Comparison of ENCODE assay signal across 8 mouse cellular contexts in genomic region chr17:22314219-22314618, GRCm38 (mm10). TPM values are rescaled to one million over a fixed set of nuclear protein-coding genes. Genes with fewer than 3 reads are reported as not detected.
A peak's percentile ranks its signal among the peaks of the same experiment; 100 is the strongest.
DNase-seq lines count a peak whose midpoint lies in the region; ATAC-seq and TF ChIP-seq lines count a peak whose summit lies in the region.
"Not testable (repeated sequence)": the region's sequence is repeated elsewhere in the genome, so short reads cannot be mapped to it uniquely, and the experiment has no call there.

No protein-coding gene starts in this region.

- not testable (repeated sequence) for H3K36me3 ChIP-seq in forebrain, embryonic 13.5 days (ENCODE audit: poor library complexity, severe bottlenecking); heart, postnatal 0 days (replicated peaks; ENCODE audit: control insufficient read depth, insufficient read depth, low read length); kidney, embryonic 15.5 days; liver, embryonic 13.5 days; midbrain, embryonic 12.5 days

- H3K9ac ChIP-seq in forebrain, embryonic 13.5 days = peak overlapping the region; percentile 76
- peak overlapping the region; percentile 72 for H3K9ac ChIP-seq in heart, postnatal 0 days (replicated peaks; ENCODE audit: low read depth, low read length)
- H3K9ac ChIP-seq in kidney, embryonic 15.5 days = peak overlapping the region; percentile 61
- peak overlapping the region; percentile 81 for H3K9ac ChIP-seq in liver, embryonic 13.5 days
- H3K9ac ChIP-seq in midbrain, embryonic 12.5 days (replicated peaks) = peak overlapping the region; percentile 64

- TF ChIP-seq EP300 in heart, postnatal 0 days (IDR thresholded peaks at IDR 0.05; ENCODE audit: low read depth) = not testable (repeated sequence)

- H3K4me1 ChIP-seq in forebrain, embryonic 13.5 days; heart, postnatal 0 days (ENCODE audit: control insufficient read depth, insufficient read depth); kidney, embryonic 15.5 days; liver, embryonic 13.5 days (replicated peaks); midbrain, embryonic 12.5 days: not testable (repeated sequence)

- ATAC-seq in CD4-positive, CD25-positive, alpha-beta regulatory T cell, adult 4 months = peak; percentile 12
- peak; percentile 71 for ATAC-seq in forebrain, embryonic 13.5 days
- ATAC-seq in heart, postnatal 0 days (ENCODE audit: insufficient read depth, low read depth) = peak; percentile 65
- ATAC-seq in kidney, embryonic 15.5 days (replicated peaks; ENCODE audit: low FRiP score) = peak; percentile 81
- peak; percentile 61 for ATAC-seq in liver, embryonic 13.5 days (ENCODE audit: low read depth)
- peak; percentile 76 for ATAC-seq in midbrain, embryonic 12.5 days (ENCODE audit: low FRiP score, low read depth)

- peak overlapping the region; percentile 59 for H3K4me3 ChIP-seq in forebrain, embryonic 13.5 days
- H3K4me3 ChIP-seq in heart, postnatal 0 days (ENCODE audit: low read depth, low read length) = peak overlapping the region; percentile 81
- peak overlapping the region; percentile 68 for H3K4me3 ChIP-seq in kidney, embryonic 15.5 days (replicated peaks)
- peak overlapping the region; percentile 72 for H3K4me3 ChIP-seq in liver, embryonic 13.5 days (replicated peaks)
- H3K4me3 ChIP-seq in midbrain, embryonic 12.5 days = peak overlapping the region; percentile 62

- WGBS in forebrain, embryonic 13.5 days = 0% methylated on average over 3 of the region's 3 CpGs
- 0% methylated on average over 3 of the region's 3 CpGs for WGBS in heart, postnatal 0 days
- WGBS in kidney, embryonic 15.5 days = 0% methylated on average over 3 of the region's 3 CpGs
- WGBS in liver, embryonic 13.5 days (ENCODE audit: insufficient replicate concordance) = 1% methylated on average over 3 of the region's 3 CpGs
- WGBS in midbrain, embryonic 12.5 days = 0% methylated on average over 3 of the region's 3 CpGs

- H3K4me2 ChIP-seq in forebrain, embryonic 13.5 days = peak overlapping the region; percentile 58
- H3K4me2 ChIP-seq in heart, postnatal 0 days (ENCODE audit: low read depth, low read length) = peak overlapping the region; percentile 56
- peak overlapping the region; percentile 56 for H3K4me2 ChIP-seq in kidney, embryonic 15.5 days
- H3K4me2 ChIP-seq in liver, embryonic 13.5 days = peak overlapping the region; percentile 65
- H3K4me2 ChIP-seq in midbrain, embryonic 12.5 days (replicated peaks) = peak overlapping the region; percentile 52

- H3K27me3 ChIP-seq in forebrain, embryonic 13.5 days; heart, postnatal 0 days (ENCODE audit: control insufficient read depth, insufficient read depth, low read length); kidney, embryonic 15.5 days; liver, embryonic 13.5 days; midbrain, embryonic 12.5 days: not testable (repeated sequence)

- H3K9me3 ChIP-seq in forebrain, embryonic 13.5 days (replicated peaks); heart, postnatal 0 days (replicated peaks; ENCODE audit: control insufficient read depth, low read length); kidney, embryonic 15.5 days (replicated peaks); liver, embryonic 13.5 days (replicated peaks); midbrain, embryonic 12.5 days: not testable (repeated sequence)

- DNase-seq in cerebellum, postnatal 10 days = peak; percentile 19 to 27
- DNase-seq in heart, postnatal 0 days (ENCODE audit: low spot score); liver, embryonic 13.5 days: not testable (repeated sequence)
- peak; percentile 1 for DNase-seq in right cerebral cortex, adult 18-20 months

- not testable (repeated sequence) for TF ChIP-seq CTCF in heart, postnatal 0 days (IDR thresholded peaks at IDR 0.05; ENCODE audit: low read depth)

- H3K27ac ChIP-seq in forebrain, embryonic 13.5 days = not testable (repeated sequence)
- H3K27ac ChIP-seq in heart, postnatal 0 days (ENCODE audit: low read depth) = peak overlapping the region; percentile 88
- H3K27ac ChIP-seq in kidney, embryonic 15.5 days = peak overlapping the region; percentile 88
- peak overlapping the region; percentile 79 for H3K27ac ChIP-seq in liver, embryonic 13.5 days
- H3K27ac ChIP-seq in midbrain, embryonic 12.5 days (replicated peaks) = peak overlapping the region; percentile 75

RNA-seq across cellular contexts. Expression of gene CT030661.1, which starts 0.4 kb away (rescaled TPM):
- 10 to 100 TPM; 14.3 to 21.1 TPM for polyA plus RNA-seq in CD4-positive, CD25-positive, alpha-beta regulatory T cell, adult 4 months (2017; shearing (Covaris generic))
- polyA plus RNA-seq in forebrain, embryonic 13.5 days (2015; fragmentation: Nextera tagmentation; extraction: Ambion mirVana) = 10.9 and 13.1 TPM in 2 replicates
- total RNA-seq in heart, postnatal 0 days (2014; rRNA removed; ENCODE audit: low replicate concordance) = 4.4 and 6.8 TPM in 2 replicates
- 7.6 and 7.7 TPM in 2 replicates for polyA plus RNA-seq in heart, postnatal 0 days (2015; fragmentation: Nextera tagmentation; extraction: Ambion mirVana)
- polyA plus RNA-seq in kidney, embryonic 15.5 days (2015; fragmentation: Nextera tagmentation; extraction: Ambion mirVana) = 10.6 and 13.4 TPM in 2 replicates
- 4.1 and 5.5 TPM in 2 replicates for polyA plus RNA-seq in liver, embryonic 13.5 days (2015; fragmentation: Nextera tagmentation; extraction: Ambion mirVana)
- polyA plus RNA-seq in midbrain, embryonic 12.5 days (2016; fragmentation: Nextera tagmentation; extraction: Ambion mirVana) = 11.3 and 13.6 TPM in 2 replicates

RNA-seq across cellular contexts. Expression of gene Zfp944, which starts 47.0 kb away (rescaled TPM):
- polyA plus RNA-seq in CD4-positive, CD25-positive, alpha-beta regulatory T cell, adult 4 months (2017; shearing (Covaris generic)) = 10 to 100 TPM; 10.9 to 12.9 TPM
- polyA plus RNA-seq in forebrain, embryonic 13.5 days (2015; fragmentation: Nextera tagmentation; extraction: Ambion mirVana) = 16.3 and 17.6 TPM in 2 replicates
- total RNA-seq in heart, postnatal 0 days (2014; rRNA removed; ENCODE audit: low replicate concordance) = 2.0 and 3.0 TPM in 2 replicates
- 6.8 and 7.4 TPM in 2 replicates for polyA plus RNA-seq in heart, postnatal 0 days (2015; fragmentation: Nextera tagmentation; extraction: Ambion mirVana)
- 13.2 and 13.6 TPM in 2 replicates for polyA plus RNA-seq in kidney, embryonic 15.5 days (2015; fragmentation: Nextera tagmentation; extraction: Ambion mirVana)
- 6.3 and 8.0 TPM in 2 replicates for polyA plus RNA-seq in liver, embryonic 13.5 days (2015; fragmentation: Nextera tagmentation; extraction: Ambion mirVana)
- 15.2 and 16.5 TPM in 2 replicates for polyA plus RNA-seq in midbrain, embryonic 12.5 days (2016; fragmentation: Nextera tagmentation; extraction: Ambion mirVana)

RNA-seq across cellular contexts. Expression of gene Zfp758, which starts 47.0 kb away (rescaled TPM):
- 10 to 100 TPM; 15.6 to 16.3 TPM for polyA plus RNA-seq in CD4-positive, CD25-positive, alpha-beta regulatory T cell, adult 4 months (2017; shearing (Covaris generic))
- polyA plus RNA-seq in forebrain, embryonic 13.5 days (2015; fragmentation: Nextera tagmentation; extraction: Ambion mirVana) = 9.5 and 10.6 TPM in 2 replicates
- total RNA-seq in heart, postnatal 0 days (2014; rRNA removed; ENCODE audit: low replicate concordance) = 2.2 and 2.8 TPM in 2 replicates
- 6.4 and 6.8 TPM in 2 replicates for polyA plus RNA-seq in heart, postnatal 0 days (2015; fragmentation: Nextera tagmentation; extraction: Ambion mirVana)
- 7.9 and 8.8 TPM in 2 replicates for polyA plus RNA-seq in kidney, embryonic 15.5 days (2015; fragmentation: Nextera tagmentation; extraction: Ambion mirVana)
- polyA plus RNA-seq in liver, embryonic 13.5 days (2015; fragmentation: Nextera tagmentation; extraction: Ambion mirVana) = 4.1 and 5.7 TPM in 2 replicates
- polyA plus RNA-seq in midbrain, embryonic 12.5 days (2016; fragmentation: Nextera tagmentation; extraction: Ambion mirVana) = 12.6 and 13.9 TPM in 2 replicates

Comparison
In these comparisons a context has a peak if more than half of its experiments do, and no peak if none do; other contexts are left out.
1. ATAC-seq: peak in every context shown above with its lines; median percentile 81 in kidney, embryonic 15.5 days; 76 in midbrain, embryonic 12.5 days; 71 in forebrain, embryonic 13.5 days; 65 in heart, postnatal 0 days; 61 in liver, embryonic 13.5 days; 12 in CD4-positive, CD25-positive, alpha-beta regulatory T cell, adult 4 months.